Mouse (Mus musculus) ES-E14 (cell line): ENCODE measurements around the gene N4bp1.

Source experiments
- ZC3H11A ChIP-seq: IDR thresholded peaks from 2 replicates; pipeline ENCODE4 v1.6.1; 2012; ENCODE audit warnings: low read depth, mild to moderate bottlenecking, inconsistent platforms, low read length, borderline replicate concordance
- ZNF384 ChIP-seq: IDR thresholded peaks from 2 replicates; pipeline ENCODE4 v1.6.1; 2012; ENCODE audit warnings: low read depth, low read length, inconsistent platforms

- TF ChIP-seq ZC3H11A (no peak), ZNF384 (no peak)
Observed at GRCm38 (mm10) chr8:86765155-86765554, 119.9 kb downstream of the N4bp1 start.
